26 mouse cellular contexts compared by ENCODE assay signal in genomic region chr10:13986539-13986938, GRCm38 (mm10). TPM values are rescaled to one million over a fixed set of nuclear protein-coding genes. Genes with fewer than 3 reads are reported as not detected.
DNase-seq lines count a peak whose midpoint lies in the region; ATAC-seq and TF ChIP-seq lines count a peak whose summit lies in the region.
"Had no signal": no experiment of that assay in that cellular context is flagged by ENCODE, and none has a peak within 500 bp of the region (broad histone marks: within the 10 kb centered on the region; RNA-seq: fewer than 3 reads in every experiment).

No protein-coding gene starts in this region.

- H3K4me1 ChIP-seq in heart, adult 2 months (ENCODE audit: control insufficient read depth, insufficient read depth, low read length) = peaks cover 16% of the 10 kb centered on the region

- 70% methylated on average over 2 of the region's 2 CpGs for WGBS in heart, adult 2 months

- no peak for TF ChIP-seq POLR2A in heart, adult 2 months (IDR thresholded peaks at IDR 0.05; ENCODE audit: insufficient read depth, low read depth, low read length)

- intact Hi-C loops in heart, adult 2 months (cut with DNase I) = no loop called here
- intact Hi-C loops in left cerebral cortex, postnatal 14 days (cut with DNase I) = no loop called here

- peak; percentile 65 to 88 for DNase-seq in adrenal gland, adult (ENCODE audit: inconsistent age in 2 of 2, low spot score in 1 of 2)
- no peak for DNase-seq in adrenal gland, adult 18-20 months (ENCODE audit: low spot score in 2 of 2)
- DNase-seq in heart, adult 2 months = no peak
- no peak for DNase-seq in heart, adult 9 months (ENCODE audit: low spot score in 2 of 2)
- peak; percentile 60 for DNase-seq in adrenal gland, adult 8-10 months
- DNase-seq in adrenal gland, postnatal 36 days = peak; percentile 57 to 69
- no peak for DNase-seq in left cerebral cortex, postnatal 14 days (ENCODE audit: low spot score in 2 of 2)
- DNase-seq: B cell, adult 2 months; cerebellum, adult 11 months; cerebellum, adult 8-10 months; cerebellum, postnatal 14 days; embryo, embryonic 11 days; gastrocnemius, postnatal 10 days; heart, postnatal 4 days had no signal

- TF ChIP-seq CTCF in heart, adult 2 months (IDR thresholded peaks at IDR 0.05) = no peak

- TF ChIP-seq EP300 in heart, adult 2 months (IDR thresholded peaks at IDR 0.05; ENCODE audit: insufficient read depth, low read depth, low read length) = no peak

- H3K9ac ChIP-seq in heart, adult 2 months (ENCODE audit: low read depth, low read length) = no peak overlapping the region
- H3K9ac ChIP-seq: embryonic facial prominence, embryonic 15.5 days; heart, embryonic 13.5 days; hindbrain, embryonic 12.5 days had no signal

- peaks cover 13% of the 10 kb centered on the region for H3K79me2 ChIP-seq in heart, adult 2 months (replicated peaks; ENCODE audit: control insufficient read depth, insufficient read depth, low read length)

- no peaks in the 10 kb centered on the region for H3K27me3 ChIP-seq in heart, adult 2 months (ENCODE audit: control insufficient read depth, insufficient read depth, low read length)
- H3K27me3 ChIP-seq: embryonic facial prominence, embryonic 15.5 days; heart, embryonic 13.5 days; hindbrain, embryonic 12.5 days had no signal

- H3K4me3 ChIP-seq in heart, adult 2 months = no peak overlapping the region
- H3K4me3 ChIP-seq: embryonic facial prominence, embryonic 15.5 days; erythroblast, embryonic 14.5 days; forebrain, embryonic 10.5 days; heart, embryonic 13.5 days; hindbrain, embryonic 12.5 days had no signal

- no peak for ATAC-seq in megakaryocyte, adult 5-6 weeks (ENCODE audit: poor library complexity, severe bottlenecking)
- ATAC-seq: CD4-positive, CD25-positive, alpha-beta regulatory T cell, adult 4 months; forebrain, embryonic 14.5 days; hindbrain, embryonic 16.5 days; inflammation-experienced regulatory T-cells, adult 6 months; intestine, postnatal 0 days had no signal

- peaks cover 24% of the 10 kb centered on the region for H3K36me3 ChIP-seq in heart, adult 2 months (ENCODE audit: control insufficient read depth, insufficient read depth, low read length)
- H3K36me3 ChIP-seq: embryonic facial prominence, embryonic 15.5 days; forebrain, embryonic 10.5 days; heart, embryonic 13.5 days; hindbrain, embryonic 12.5 days had no signal

- 0 out of 2 replicates have a peak overlapping the region, but pooled peaks have one; percentile 16 for H3K27ac ChIP-seq in heart, adult 2 months
- H3K27ac ChIP-seq: embryonic facial prominence, embryonic 15.5 days; forebrain, embryonic 10.5 days; heart, embryonic 13.5 days; hindbrain, embryonic 12.5 days had no signal

RNA-seq across cellular contexts. Expression of gene Hivep2, which starts 20.7 kb away (rescaled TPM):
- total RNA-seq in adrenal gland, adult 18-20 months (2021) = 10 to 100 TPM; 24.1 to 35.6 TPM
- total RNA-seq in heart, adult 2 months (2021) = 10 to 100 TPM; 20.9 to 22.6 TPM
- 5.3 and 10.3 TPM in 2 replicates for polyA plus RNA-seq in heart, adult 2 months (2012; rRNA removed)
- 10 to 100 TPM; 27.5 to 43.1 (median 38.7) TPM for total RNA-seq in adrenal gland, adult 8-10 months (2022)
- total RNA-seq in adrenal gland, postnatal 36 days (2021) = 10 to 100 TPM; 33.7 to 35.1 TPM
- total RNA-seq in megakaryocyte, adult 5-6 weeks (2015) = 3.4 and 5.2 TPM in 2 replicates
- 1.7 and 2.0 TPM in 2 replicates for total RNA-seq in megakaryocyte, adult 5-6 weeks (2017)
- 100 to 1,000 TPM; 287 to 310 TPM for total RNA-seq in left cerebral cortex, postnatal 14 days (2021)
- total RNA-seq: MEL had no signal
- polyA plus RNA-seq: erythroblast, embryonic 14.5 days had no signal

Comparison
In these comparisons a context has a peak if more than half of its experiments do, and no peak if none do; other contexts are left out.
1. DNase-seq: peak in adrenal gland, adult (2 of 2), adrenal gland, adult 8-10 months (single experiment) and adrenal gland, postnatal 36 days (2 of 2); none in adrenal gland, adult 18-20 months (0 of 2), heart, adult 2 months (0 of 2), heart, adult 9 months (0 of 2) and left cerebral cortex, postnatal 14 days (0 of 2).
2. RNA of gene Hivep2, which starts 20.7 kb away (total RNA-seq): 287 to 310 TPM in left cerebral cortex, postnatal 14 days; 27.5 to 43.1 TPM in adrenal gland, adult 8-10 months, 24.1 to 35.6 TPM in adrenal gland, adult 18-20 months, 33.7 to 35.1 TPM in adrenal gland, postnatal 36 days, 20.9 to 22.6 TPM in heart, adult 2 months and 1.7 to 5.2 TPM in megakaryocyte, adult 5-6 weeks; every median in the first group is over 4 times any median in the second.